Mouse (Mus musculus) spleen, postnatal 14 days (tissue): ENCODE measurements at regions not wholly inside any gene's neighbourhood (a gene's known extent, or its start where the extent isn't known, plus 50 kb on each side); places are given as distances from the start of the nearest gene placed in this dataset.
"Not testable (repeated sequence)": the region's sequence is repeated elsewhere in the genome, so short reads cannot be mapped to it uniquely, and the experiment has no call there.

Source experiments
- DNase-seq, 2 experiments: peaks; one replicate each; pipeline ENCODE4 v3.0.0; 2021 to 2022; ENCODE audit warnings: low spot score in 2 of 2

DNA sequence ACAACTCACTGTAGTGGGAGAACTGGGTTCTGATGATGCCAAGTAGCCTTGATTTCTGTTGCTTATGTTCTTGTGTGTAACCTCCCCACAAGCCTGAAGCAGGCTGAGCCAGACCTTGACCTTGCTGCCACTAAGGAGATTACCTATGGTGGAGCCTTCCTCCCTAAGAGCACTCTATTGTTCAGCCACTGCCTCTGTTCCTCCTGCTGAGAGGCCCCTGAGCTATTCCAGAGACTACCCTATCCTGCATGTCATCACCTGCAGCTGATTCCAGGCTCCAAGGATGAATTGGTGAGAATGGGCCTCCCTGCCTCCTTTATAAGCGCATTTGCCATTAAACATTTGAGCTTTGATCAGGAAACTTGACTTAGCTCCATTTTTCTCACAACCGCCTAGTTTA lies 60.8 kb upstream of the Dnajc1 start:
- not testable (repeated sequence) for DNase-seq

DNA sequence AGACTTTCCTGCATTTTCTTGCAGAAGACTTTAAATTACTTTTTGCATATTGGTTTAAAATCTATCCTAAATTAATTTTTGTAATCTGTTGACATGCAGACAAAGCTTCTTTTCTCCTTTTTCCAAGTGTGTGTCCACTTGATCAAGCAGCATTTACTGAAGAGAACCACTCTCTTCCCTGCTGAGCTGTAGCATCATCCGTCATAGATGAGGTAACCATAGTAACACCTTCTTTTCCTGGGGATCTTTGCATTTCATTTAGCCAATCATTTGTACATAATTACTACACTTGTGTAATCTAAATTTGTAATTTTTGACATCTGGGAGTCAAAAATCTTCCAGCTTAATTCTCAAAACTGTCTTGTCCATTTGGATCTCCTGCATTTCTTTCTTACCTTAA lies 53.2 kb upstream of the Dnajc1 start:
- no peak for DNase-seq
